Mouse (Mus musculus) forebrain, embryonic 15.5 days (tissue): ENCODE measurements at regions not wholly inside any gene's neighbourhood (a gene's known extent, or its start where the extent isn't known, plus 50 kb on each side); places are given as distances from the start of the nearest gene placed in this dataset.
"Not testable (repeated sequence)": the region's sequence is repeated elsewhere in the genome, so short reads cannot be mapped to it uniquely, and the experiment has no call there.

Experiments used
- ATAC-seq: fragments of 200-750 bp; cut with Nextera tagmentation; replicated peaks from 2 replicates; pipeline ENCODE4 v1.8.0; 2017; ENCODE audit warnings: mild to moderate bottlenecking, moderate TSS enrichment, moderate library complexity
- H3K27ac ChIP-seq: fragments of 300-500 bp; sonication (generic); replicated peaks from 2 replicates; pipeline ENCODE4 v1.5.1; 2015; ENCODE audit warnings: mild to moderate bottlenecking, inconsistent platforms
- H3K27me3 ChIP-seq: fragments of 300-500 bp; sonication (generic); 2 replicates; pipeline ENCODE4 v1.6.1; 2015; ENCODE audit warnings: inconsistent platforms
- H3K36me3 ChIP-seq: fragments of 300-500 bp; sonication (generic); 2 replicates; pipeline ENCODE4 v1.6.1; 2015; ENCODE audit warnings: mild to moderate bottlenecking, inconsistent platforms
- H3K4me1 ChIP-seq: fragments of 300-500 bp; sonication (generic); 2 replicates; pipeline ENCODE4 v1.6.1; 2015; ENCODE audit warnings: inconsistent platforms
- H3K4me2 ChIP-seq: fragments of 300-500 bp; sonication (generic); replicated peaks from 2 replicates; pipeline ENCODE4 v1.6.1; 2015; ENCODE audit warnings: mild to moderate bottlenecking, inconsistent platforms
- H3K4me3 ChIP-seq: fragments of 300-500 bp; sonication (generic); 2 replicates; pipeline ENCODE4 v1.5.1; 2015; ENCODE audit warnings: mild to moderate bottlenecking, inconsistent platforms
- H3K9ac ChIP-seq: fragments of 300-500 bp; sonication (generic); replicated peaks from 2 replicates; pipeline ENCODE4 v1.6.1; 2015; ENCODE audit warnings: mild to moderate bottlenecking, inconsistent platforms
- H3K9me3 ChIP-seq: fragments of 300-500 bp; sonication (generic); 2 replicates; pipeline ENCODE4 v1.6.1; 2016; ENCODE audit warnings: inconsistent platforms
- WGBS: fragments of 180-500 bp; shearing (Covaris S2); methylation state at CpG from one replicate; pipeline ENCODE4 v1.1.7; 2015; ENCODE audit warnings: mixed read lengths; 5-methylcytosine and 5-hydroxymethylcytosine counted together

GRCm38 (mm10) chr17:26335551-26335950 lies 79.1 kb upstream of the Neurl1b start:
- H3K9ac ChIP-seq, result no peak overlapping the region
- H3K4me1 ChIP-seq, result no peaks in the 10 kb centered on the region
- no peaks in the 10 kb centered on the region for H3K9me3 ChIP-seq
- 82% methylated on average over 3 of the region's 3 CpGs for WGBS
- no peak for ATAC-seq
- no peaks in the 10 kb centered on the region for H3K27me3 ChIP-seq
- no peak overlapping the region for H3K27ac ChIP-seq
- H3K36me3 ChIP-seq, result no peaks in the 10 kb centered on the region
- H3K4me3 ChIP-seq, result no peak overlapping the region
- H3K4me2 ChIP-seq, result no peak overlapping the region

DNA sequence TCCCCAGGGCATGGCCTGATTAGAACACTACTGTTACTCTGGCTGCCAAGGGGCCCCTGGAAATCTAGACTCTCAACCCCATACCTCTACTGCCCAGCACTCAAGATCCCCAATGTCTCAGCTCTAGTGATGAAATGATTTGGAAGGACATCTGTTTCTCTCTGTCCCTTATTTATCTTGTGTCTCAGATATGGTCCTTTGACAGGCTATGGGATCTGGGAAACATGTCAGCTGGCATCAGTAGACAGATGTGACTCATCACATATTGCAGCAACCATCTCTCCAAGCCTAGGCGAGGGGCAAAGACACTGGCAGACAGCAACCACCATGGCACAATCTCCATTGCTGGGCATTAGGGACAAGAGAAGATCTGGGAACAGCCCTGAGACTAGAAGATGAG lies 78.6 kb upstream of the Neurl1b start:
- no peak for ATAC-seq
- no peak overlapping the region for H3K27ac ChIP-seq
- WGBS, result 91% methylated on average over 1 of the region's 1 CpGs
- no peak overlapping the region for H3K4me2 ChIP-seq
- H3K4me1 ChIP-seq, result no peaks in the 10 kb centered on the region
- no peak overlapping the region for H3K4me3 ChIP-seq
- no peak overlapping the region for H3K9ac ChIP-seq
- H3K9me3 ChIP-seq, result no peaks in the 10 kb centered on the region
- no peaks in the 10 kb centered on the region for H3K27me3 ChIP-seq
- H3K36me3 ChIP-seq, result no peaks in the 10 kb centered on the region

DNA sequence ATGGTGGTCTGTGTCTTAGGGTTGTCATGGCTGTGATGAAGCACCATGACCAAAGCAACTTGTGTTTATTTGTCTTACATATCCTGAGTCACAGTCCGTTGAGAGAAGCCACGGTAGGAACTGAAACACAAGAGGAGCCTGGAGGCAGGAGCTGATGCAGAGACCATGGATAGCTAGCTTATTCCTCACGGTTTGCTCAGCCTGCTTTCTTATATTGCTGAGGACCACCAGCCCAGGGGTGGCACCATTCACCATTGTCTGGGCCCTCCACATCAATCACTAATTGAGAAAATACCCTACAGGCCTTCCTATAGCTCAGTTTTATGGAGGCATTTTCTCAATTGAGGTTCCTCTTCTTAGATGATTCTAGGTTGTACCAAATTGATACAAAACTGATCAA lies 77.5 kb upstream of the Neurl1b start:
- Histone ChIP-seq H3K4me2 (no peak overlapping the region), H3K27me3 (no peaks in the 10 kb centered on the region), H3K4me3 (no peak overlapping the region), H3K9ac (no peak overlapping the region), H3K27ac (no peak overlapping the region), H3K36me3 (no peaks in the 10 kb centered on the region), H3K9me3 (no peaks in the 10 kb centered on the region), H3K4me1 (no peaks in the 10 kb centered on the region)
- ATAC-seq, result no peak
- 69% methylated on average over 3 of the region's 3 CpGs for WGBS

- H3K4me2 ChIP-seq, H3K9ac ChIP-seq, H3K27me3 ChIP-seq, H3K4me1 ChIP-seq, H3K4me3 ChIP-seq, H3K27ac ChIP-seq, H3K9me3 ChIP-seq, H3K36me3 ChIP-seq, ATAC-seq: not testable (repeated sequence)
- WGBS, result 86% methylated on average over 7 of the region's 7 CpGs
Measured at GRCm38 (mm10) chr17:26345436-26345835, 69.2 kb upstream of the Neurl1b start.

DNA sequence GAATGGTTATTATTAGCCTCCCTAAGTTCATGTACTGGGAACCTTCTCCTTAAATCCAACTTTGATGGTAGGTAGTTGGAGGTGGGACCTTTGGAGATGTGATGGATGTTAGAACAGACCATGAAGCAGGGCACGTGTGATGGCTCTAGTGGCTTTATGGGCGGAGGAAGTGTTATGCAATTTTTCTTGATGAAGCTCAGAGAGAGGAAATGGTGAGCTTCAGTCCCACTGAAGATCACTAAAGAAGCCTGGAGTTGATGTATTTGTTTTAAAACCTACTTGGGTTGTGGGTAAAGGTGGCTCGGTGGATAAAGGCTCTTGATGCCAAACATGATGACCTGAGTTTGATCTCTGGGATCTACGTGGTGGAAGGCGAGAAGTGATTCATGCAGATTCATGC lies 66.5 kb upstream of the Neurl1b start:
- no peak for ATAC-seq
- no peaks in the 10 kb centered on the region for H3K9me3 ChIP-seq
- 96% methylated on average over 5 of the region's 5 CpGs for WGBS

GRCm38 (mm10) chr17:26349741-26350140 lies 64.9 kb upstream of the Neurl1b start:
- H3K9ac ChIP-seq, result no peak overlapping the region
- no peaks in the 10 kb centered on the region for H3K27me3 ChIP-seq
- no peak overlapping the region for H3K4me2 ChIP-seq
- H3K4me3 ChIP-seq, result no peak overlapping the region
- no peak overlapping the region for H3K27ac ChIP-seq
- WGBS, result 60% methylated on average over 2 of the region's 2 CpGs
- no peaks in the 10 kb centered on the region for H3K4me1 ChIP-seq
- no peak for ATAC-seq
- H3K36me3 ChIP-seq, result no peaks in the 10 kb centered on the region
- no peaks in the 10 kb centered on the region for H3K9me3 ChIP-seq

More for the DNA sequence above, 66.5 kb upstream of the Neurl1b start:
- no peak overlapping the region for H3K27ac ChIP-seq
- H3K36me3 ChIP-seq, result no peaks in the 10 kb centered on the region
- no peak overlapping the region for H3K4me2 ChIP-seq
- H3K9ac ChIP-seq, result no peak overlapping the region
- no peak overlapping the region for H3K4me3 ChIP-seq
- no peaks in the 10 kb centered on the region for H3K4me1 ChIP-seq
- H3K27me3 ChIP-seq, result no peaks in the 10 kb centered on the region

- Histone ChIP-seq H3K27ac (no peak overlapping the region), H3K4me3 (no peak overlapping the region), H3K4me1 (no peaks in the 10 kb centered on the region), H3K27me3 (no peaks in the 10 kb centered on the region), H3K4me2 (no peak overlapping the region), H3K9ac (no peak overlapping the region), H3K9me3 (no peaks in the 10 kb centered on the region), H3K36me3 (no peaks in the 10 kb centered on the region)
- ATAC-seq, result no peak
- 79% methylated on average over 5 of the region's 5 CpGs for WGBS
Measured at GRCm38 (mm10) chr17:26350216-26350615, 64.4 kb upstream of the Neurl1b start.

GRCm38 (mm10) chr17:26351991-26352390 lies 62.6 kb upstream of the Neurl1b start:
- Histone ChIP-seq H3K4me3 (no peak overlapping the region), H3K4me1 (no peaks in the 10 kb centered on the region), H3K9ac (no peak overlapping the region), H3K9me3 (no peaks in the 10 kb centered on the region), H3K27me3 (no peaks in the 10 kb centered on the region), H3K27ac (no peak overlapping the region), H3K4me2 (no peak overlapping the region), H3K36me3 (no peaks in the 10 kb centered on the region)
- ATAC-seq, result no peak
- WGBS, result 81% methylated on average over 7 of the region's 7 CpGs

DNA sequence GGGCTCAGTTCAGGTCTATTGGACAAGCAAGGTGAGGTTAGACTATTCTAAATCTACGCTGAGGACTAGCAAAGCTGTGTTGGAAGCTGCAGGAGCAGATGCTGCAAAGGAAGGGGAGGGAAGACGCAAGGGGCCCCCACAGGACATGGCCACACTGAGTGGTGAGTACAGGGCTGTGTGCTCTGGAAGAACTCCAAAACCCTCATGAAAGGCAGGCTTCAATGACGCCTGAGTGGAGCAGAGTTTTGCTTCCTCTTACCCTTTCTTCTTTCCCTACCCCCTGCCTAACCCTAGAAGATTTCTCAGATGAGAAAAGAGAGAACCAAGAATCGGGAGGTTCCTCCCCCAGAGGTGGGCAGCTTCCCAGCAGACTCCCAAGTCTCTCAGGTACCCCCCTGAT lies 61.9 kb upstream of the Neurl1b start:
- H3K36me3 ChIP-seq, result no peaks in the 10 kb centered on the region
- no peaks in the 10 kb centered on the region for H3K4me1 ChIP-seq
- H3K27me3 ChIP-seq, result no peaks in the 10 kb centered on the region
- H3K9me3 ChIP-seq, result no peaks in the 10 kb centered on the region
- no peak overlapping the region for H3K4me3 ChIP-seq
- no peak overlapping the region for H3K9ac ChIP-seq
- ATAC-seq, result no peak
- no peak overlapping the region for H3K4me2 ChIP-seq
- 76% methylated on average over 4 of the region's 4 CpGs for WGBS
- no peak overlapping the region for H3K27ac ChIP-seq

DNA sequence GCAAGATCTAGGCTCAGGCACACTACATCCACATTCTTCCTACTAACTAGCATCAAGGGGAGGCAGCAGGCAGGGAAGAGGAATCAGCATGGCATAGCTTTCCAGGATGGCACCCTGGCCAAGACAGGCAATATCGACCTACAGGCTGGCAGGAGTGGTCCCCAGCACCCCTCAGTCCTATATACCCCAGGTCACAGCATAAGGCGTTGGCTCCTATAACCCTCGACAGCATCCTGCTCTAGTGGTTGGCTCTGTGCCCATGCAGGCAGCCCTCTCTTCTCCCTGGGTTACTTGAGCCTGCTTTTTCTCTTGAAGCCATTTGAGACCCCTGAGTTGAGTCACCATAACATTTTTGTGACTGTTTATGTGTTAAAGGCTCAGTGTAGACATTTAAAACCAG lies 60.2 kb upstream of the Neurl1b start:
- H3K4me1 ChIP-seq, result no peaks in the 10 kb centered on the region
- H3K9ac ChIP-seq, result no peak overlapping the region
- no peak overlapping the region for H3K4me2 ChIP-seq
- WGBS, result 58% methylated on average over 3 of the region's 3 CpGs
- H3K4me3 ChIP-seq, result no peak overlapping the region
- ATAC-seq, result no peak
- no peaks in the 10 kb centered on the region for H3K9me3 ChIP-seq
- H3K36me3 ChIP-seq, result no peaks in the 10 kb centered on the region
- H3K27ac ChIP-seq, result no peak overlapping the region
- no peaks in the 10 kb centered on the region for H3K27me3 ChIP-seq

DNA sequence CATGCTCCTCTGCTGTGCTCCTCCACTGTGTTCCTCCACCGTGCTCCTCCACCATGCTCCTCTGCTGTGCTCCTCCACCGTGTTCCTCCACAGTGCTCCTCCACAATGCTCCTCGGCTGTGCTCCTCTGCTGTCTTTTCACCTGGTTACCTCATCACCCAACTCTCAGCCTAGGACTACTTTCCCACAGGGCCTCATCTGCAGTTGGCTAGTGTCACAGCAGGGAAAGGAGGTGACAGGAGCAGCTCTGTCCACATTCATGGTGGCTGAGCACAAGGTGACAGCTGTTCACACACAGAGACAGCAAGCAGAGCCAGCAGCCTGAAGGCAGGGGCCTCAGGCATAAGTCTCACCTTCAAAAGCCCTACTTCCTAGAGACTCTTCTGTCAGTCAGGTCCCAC lies 59.3 kb upstream of the Neurl1b start:
- no peak overlapping the region for H3K4me2 ChIP-seq
- H3K27ac ChIP-seq, result no peak overlapping the region
- ATAC-seq, result no peak
- H3K4me3 ChIP-seq, result no peak overlapping the region
- 83% methylated on average over 3 of the region's 3 CpGs for WGBS
- H3K9ac ChIP-seq, result no peak overlapping the region
- H3K9me3 ChIP-seq, result no peaks in the 10 kb centered on the region
- no peaks in the 10 kb centered on the region for H3K27me3 ChIP-seq
- H3K4me1 ChIP-seq, result no peaks in the 10 kb centered on the region
- H3K36me3 ChIP-seq, result no peaks in the 10 kb centered on the region

- Histone ChIP-seq H3K4me2 (no peak overlapping the region), H3K4me3 (no peak overlapping the region), H3K9ac (no peak overlapping the region), H3K36me3 (no peaks in the 10 kb centered on the region), H3K4me1 (peaks cover 11% of the 10 kb centered on the region), H3K9me3 (no peaks in the 10 kb centered on the region), H3K27me3 (no peaks in the 10 kb centered on the region), H3K27ac (peak overlapping the region; percentile 47)
- no peak for ATAC-seq
- WGBS, result 80% methylated on average over 5 of the region's 5 CpGs
Measured at GRCm38 (mm10) chr17:26356906-26357305, 57.7 kb upstream of the Neurl1b start.

GRCm38 (mm10) chr17:26357784-26358183 lies 56.8 kb upstream of the Neurl1b start:
- H3K4me1 ChIP-seq, result peaks cover 18% of the 10 kb centered on the region
- WGBS, result 64% methylated on average over 4 of the region's 4 CpGs
- ATAC-seq, result no peak

More at GRCm38 (mm10) chr17:26357784-26358183, 56.8 kb upstream of the Neurl1b start:
- Histone ChIP-seq H3K27ac (no peak overlapping the region), H3K9ac (no peak overlapping the region), H3K36me3 (no peaks in the 10 kb centered on the region), H3K9me3 (no peaks in the 10 kb centered on the region), H3K27me3 (no peaks in the 10 kb centered on the region), H3K4me3 (no peak overlapping the region), H3K4me2 (no peak overlapping the region)
